Mouse (Mus musculus): ENCODE measurements around the gene Efhc1.

- TF ChIP-seq ELF1 (IDR thresholded peaks at IDR 0.05; ENCODE audit: low read depth, low read length) (no peak), ZC3H11A (IDR thresholded peaks at IDR 0.05; ENCODE audit: low read depth, low read length) (no peak), POLR2A (IDR thresholded peaks at IDR 0.05; ENCODE audit: low read depth, low read length) (no peak), RCOR1 (conservative IDR thresholded peaks at IDR 0.05; ENCODE audit: low read depth, low read length) (no peak)
Observed at GRCm38 (mm10) chr1:20928487-20928886, 22.9 kb upstream of the Efhc1 start.
